Mouse (Mus musculus): Measurements from ENCODE around the gene Prdm11. TPM values are rescaled to one million over a fixed set of nuclear protein-coding genes. Genes with fewer than 3 reads are reported as not detected.

Gene Prdm11
- polyA plus RNA-seq, 1 experiment = 2.6 TPM

GRCm38 (mm10) chr2:92933379-92933778, 112.6 kb downstream of the Prdm11 start:
- WGBS = 84% methylated on average over 6 of the region's 6 CpGs
- no peaks in the 10 kb centered on the region for H3K27me3 ChIP-seq (ENCODE audit: control insufficient read depth, insufficient read depth, low read length)
- H3K27ac ChIP-seq (ENCODE audit: insufficient read depth, low read depth, low read length) = no peak overlapping the region
- H3K4me3 ChIP-seq (ENCODE audit: low read depth, low read length) = no peak overlapping the region
- H3K4me1 ChIP-seq (ENCODE audit: control insufficient read depth, insufficient read depth, insufficient read length, low read length) = no peaks in the 10 kb centered on the region
- TF ChIP-seq POLR2A (IDR thresholded peaks at IDR 0.05; ENCODE audit: low read depth, low read length) (no peak), CTCF (IDR thresholded peaks at IDR 0.05; ENCODE audit: extremely low read depth, insufficient read length, insufficient replicate concordance, low read depth, low read length) (no peak)
- H3K36me3 ChIP-seq (ENCODE audit: control insufficient read depth, insufficient read depth, low read length) = no peaks in the 10 kb centered on the region

- Histone ChIP-seq H3K27ac (ENCODE audit: insufficient read depth, low read depth, low read length) (no peak overlapping the region), H3K4me3 (ENCODE audit: low read depth, low read length) (no peak overlapping the region), H3K4me1 (ENCODE audit: control insufficient read depth, insufficient read depth, insufficient read length, low read length) (no peaks in the 10 kb centered on the region), H3K27me3 (ENCODE audit: control insufficient read depth, insufficient read depth, low read length) (no peaks in the 10 kb centered on the region), H3K36me3 (ENCODE audit: control insufficient read depth, insufficient read depth, low read length) (no peaks in the 10 kb centered on the region)
- 48% methylated on average over 7 of the region's 7 CpGs for WGBS
- TF ChIP-seq POLR2A (IDR thresholded peaks at IDR 0.05; ENCODE audit: low read depth, low read length) (no peak), CTCF (IDR thresholded peaks at IDR 0.05; ENCODE audit: extremely low read depth, insufficient read length, insufficient replicate concordance, low read depth, low read length) (no peak)
Observed at GRCm38 (mm10) chr2:92931061-92931460, 114.9 kb downstream of the Prdm11 start.

- H3K36me3 ChIP-seq (ENCODE audit: control insufficient read depth, insufficient read depth, low read length) = no peaks in the 10 kb centered on the region
- no peaks in the 10 kb centered on the region for H3K4me1 ChIP-seq (ENCODE audit: control insufficient read depth, insufficient read depth, insufficient read length, low read length)
- 69% methylated on average over 5 of the region's 5 CpGs for WGBS
- TF ChIP-seq CTCF (IDR thresholded peaks at IDR 0.05; ENCODE audit: extremely low read depth, insufficient read length, insufficient replicate concordance, low read depth, low read length) (no peak), POLR2A (IDR thresholded peaks at IDR 0.05; ENCODE audit: low read depth, low read length) (no peak)
- no peaks in the 10 kb centered on the region for H3K27me3 ChIP-seq (ENCODE audit: control insufficient read depth, insufficient read depth, low read length)
- no peak overlapping the region for H3K27ac ChIP-seq (ENCODE audit: insufficient read depth, low read depth, low read length)
- no peak overlapping the region for H3K4me3 ChIP-seq (ENCODE audit: low read depth, low read length)
Observed at GRCm38 (mm10) chr2:92929696-92930095, 116.3 kb downstream of the Prdm11 start.

- Histone ChIP-seq H3K27ac (ENCODE audit: insufficient read depth, low read depth, low read length) (no peak overlapping the region), H3K27me3 (ENCODE audit: control insufficient read depth, insufficient read depth, low read length) (no peaks in the 10 kb centered on the region), H3K36me3 (ENCODE audit: control insufficient read depth, insufficient read depth, low read length) (no peaks in the 10 kb centered on the region), H3K4me3 (ENCODE audit: low read depth, low read length) (no peak overlapping the region), H3K4me1 (ENCODE audit: control insufficient read depth, insufficient read depth, insufficient read length, low read length) (no peaks in the 10 kb centered on the region)
- TF ChIP-seq CTCF (IDR thresholded peaks at IDR 0.05; ENCODE audit: extremely low read depth, insufficient read length, insufficient replicate concordance, low read depth, low read length) (no peak), POLR2A (IDR thresholded peaks at IDR 0.05; ENCODE audit: low read depth, low read length) (no peak)
- whole genome bisulfite sequencing = 66% methylated on average over 6 of the region's 6 CpGs
Observed at GRCm38 (mm10) chr2:92924677-92925259, 121.2 kb downstream of the Prdm11 start.

GRCm38 (mm10) chr2:92920709-92921108, 125.3 kb downstream of the Prdm11 start:
- H3K36me3 ChIP-seq (ENCODE audit: control insufficient read depth, insufficient read depth, low read length) = no peaks in the 10 kb centered on the region
- no peak overlapping the region for H3K4me3 ChIP-seq (ENCODE audit: low read depth, low read length)
- H3K27me3 ChIP-seq (ENCODE audit: control insufficient read depth, insufficient read depth, low read length) = peaks cover 4% of the 10 kb centered on the region
- no peak for TF ChIP-seq POLR2A (IDR thresholded peaks at IDR 0.05; ENCODE audit: low read depth, low read length)
- TF ChIP-seq CTCF (IDR thresholded peaks at IDR 0.05; ENCODE audit: extremely low read depth, insufficient read length, insufficient replicate concordance, low read depth, low read length) = no peak
- WGBS = 78% methylated on average over 4 of the region's 4 CpGs
- H3K4me1 ChIP-seq (ENCODE audit: control insufficient read depth, insufficient read depth, insufficient read length, low read length) = no peaks in the 10 kb centered on the region
- H3K27ac ChIP-seq (ENCODE audit: insufficient read depth, low read depth, low read length) = no peak overlapping the region

GRCm38 (mm10) chr2:92917405-92918142, 128.4 kb downstream of the Prdm11 start:
- TF ChIP-seq POLR2A (IDR thresholded peaks at IDR 0.05; ENCODE audit: low read depth, low read length) = no peak
- no peak for TF ChIP-seq CTCF (IDR thresholded peaks at IDR 0.05; ENCODE audit: extremely low read depth, insufficient read length, insufficient replicate concordance, low read depth, low read length)
- Histone ChIP-seq H3K27me3 (ENCODE audit: control insufficient read depth, insufficient read depth, low read length) (peaks cover 11% of the 10 kb centered on the region), H3K4me1 (ENCODE audit: control insufficient read depth, insufficient read depth, insufficient read length, low read length) (no peaks in the 10 kb centered on the region; the same call in 1 of the 2 replicates), H3K27ac (ENCODE audit: insufficient read depth, low read depth, low read length) (no peak overlapping the region), H3K36me3 (ENCODE audit: control insufficient read depth, insufficient read depth, low read length) (no peaks in the 10 kb centered on the region), H3K4me3 (ENCODE audit: low read depth, low read length) (no peak overlapping the region)
- 44% methylated on average over 7 of the region's 7 CpGs for WGBS

Measured in small intestine, adult 2 months (tissue).